Mouse (Mus musculus): ENCODE measurements around the gene Bcas1. TPM values are rescaled to one million over a fixed set of nuclear protein-coding genes. Genes with fewer than 3 reads are reported as not detected.

Gene Bcas1
- total RNA-seq, 2 experiments from 2014 or later: 40.3 to 46.1 TPM

GRCm38 (mm10) chr2:170302825-170303224, 124.8 kb downstream of the Bcas1 start:
- intact Hi-C loops (cut with DNase I): no loop called here
- DNase-seq (ENCODE audit: extremely low spot score in 1 of 2, low spot score in 2 of 2): no peak
- TF ChIP-seq CTCF (IDR thresholded peaks at IDR 0.05): no peak
- H3K27ac ChIP-seq: no peak overlapping the region
- no peak overlapping the region for H3K4me3 ChIP-seq

Other genes with a start within 250 kb of the Bcas1 start
- 10 to 100 TPM; 30.5 to 31.7 TPM for gene Pfdn4, start 68.6 kb upstream of the Bcas1 start, total RNA-seq (2021)
- not detected for gene Cyp24a1, start 69.3 kb upstream of the Bcas1 start, total RNA-seq (2021)
- not detected for gene 4930470P17Rik, start 174.2 kb upstream of the Bcas1 start, total RNA-seq (2021)